In genomic region chr11:97130318-97130717, GRCm38 (mm10) we compare ENCODE assay signal across 25 mouse cellular contexts. TPM values are rescaled to one million over a fixed set of nuclear protein-coding genes. Genes with fewer than 3 reads are reported as not detected.
"Had no signal": no experiment of that assay in that cellular context is flagged by ENCODE, and none has a peak within 500 bp of the region (broad histone marks: within the 10 kb centered on the region; RNA-seq: fewer than 3 reads in every experiment).

No protein-coding gene starts in this region.

- H3K4me2 ChIP-seq: heart, embryonic 11.5 days; heart, embryonic 13.5 days; heart, embryonic 15.5 days; hindbrain, embryonic 13.5 days; kidney, embryonic 15.5 days; limb, embryonic 13.5 days; limb, embryonic 15.5 days; liver, embryonic 12.5 days had no signal

- H3K27ac ChIP-seq: heart, adult 2 months; heart, embryonic 13.5 days; heart, embryonic 15.5 days; hindbrain, embryonic 13.5 days; kidney, embryonic 15.5 days; kidney, postnatal 0 days; limb, embryonic 13.5 days; limb, embryonic 15.5 days; liver, embryonic 12.5 days had no signal

- H3K4me3 ChIP-seq: heart, adult 2 months; heart, embryonic 13.5 days; heart, embryonic 15.5 days; hindbrain, embryonic 13.5 days; kidney, embryonic 15.5 days; limb, embryonic 13.5 days; limb, embryonic 15.5 days; liver, embryonic 12.5 days had no signal

- H3K9ac ChIP-seq: heart, embryonic 13.5 days; heart, embryonic 15.5 days; hindbrain, embryonic 13.5 days; kidney, embryonic 15.5 days; limb, embryonic 13.5 days; limb, embryonic 15.5 days; liver, embryonic 12.5 days had no signal

- DNase-seq: gastrocnemius, postnatal 14 days; gastrocnemius, postnatal 36 days; heart, adult 11 months; heart, adult 2 months; heart, postnatal 14 days; heart, postnatal 36 days; kidney, adult 11 months; kidney, adult 2 months; kidney, adult 9 months; kidney, postnatal 14 days; kidney, postnatal 36 days; layer of hippocampus, adult 9-11 months; layer of hippocampus, postnatal 36 days had no signal

- H3K9me3 ChIP-seq: heart, embryonic 13.5 days; heart, embryonic 15.5 days; hindbrain, embryonic 13.5 days; kidney, embryonic 15.5 days; limb, embryonic 13.5 days; limb, embryonic 15.5 days; liver, embryonic 12.5 days had no signal

- H3K36me3 ChIP-seq: heart, embryonic 13.5 days; heart, embryonic 15.5 days; hindbrain, embryonic 13.5 days; kidney, embryonic 15.5 days; limb, embryonic 13.5 days; limb, embryonic 15.5 days; liver, embryonic 12.5 days had no signal

RNA-seq across cellular contexts. Expression of gene Tbx21, which starts 15.2 kb away (rescaled TPM):
- total RNA-seq: heart, adult 2 months; heart, postnatal 36 days had no signal
- polyA plus RNA-seq: heart, embryonic 11.5 days; heart, embryonic 13.5 days; heart, postnatal 0 days; intestine, embryonic 14.5 days; kidney, postnatal 0 days; limb, embryonic 11.5 days; limb, embryonic 15.5 days; liver, embryonic 12.5 days had no signal
